Mouse (Mus musculus): ENCODE results near the gene Actrt2. TPM values are rescaled to one million over a fixed set of nuclear protein-coding genes. Genes with fewer than 3 reads are reported as not detected.

Gene Actrt2
- polyA plus RNA-seq, 1 experiment from 2014 or later: not detected

Other genes starting within 250 kb of the Actrt2 start
- 18.1 and 19.5 TPM in 2 replicates for gene Prdm16, start 31.0 kb downstream of the Actrt2 start, polyA plus RNA-seq (2014; fragmentation: Nextera tagmentation; extraction: Ambion mirVana)
- 0.22 and 0.27 TPM in 2 replicates for gene Ttc34, start 169.6 kb upstream of the Actrt2 start, polyA plus RNA-seq (2014; fragmentation: Nextera tagmentation; extraction: Ambion mirVana)
- 0.22 and 0.71 TPM in 2 replicates for gene Mmel1, start 201.7 kb upstream of the Actrt2 start, polyA plus RNA-seq (2014; fragmentation: Nextera tagmentation; extraction: Ambion mirVana)
- gene Fam213b, start 231.3 kb upstream of the Actrt2 start, polyA plus RNA-seq (2014; fragmentation: Nextera tagmentation; extraction: Ambion mirVana): 52.1 and 56.8 TPM in 2 replicates